Mouse (Mus musculus): ENCODE results near the gene Psme2. TPM values are rescaled to one million over a fixed set of nuclear protein-coding genes. Genes with fewer than 3 reads are reported as not detected.

Psme2 gene
- total and polyA plus RNA-seq, 2 experiments from 2014 or later = 69.6 to 184 TPM

DNA sequence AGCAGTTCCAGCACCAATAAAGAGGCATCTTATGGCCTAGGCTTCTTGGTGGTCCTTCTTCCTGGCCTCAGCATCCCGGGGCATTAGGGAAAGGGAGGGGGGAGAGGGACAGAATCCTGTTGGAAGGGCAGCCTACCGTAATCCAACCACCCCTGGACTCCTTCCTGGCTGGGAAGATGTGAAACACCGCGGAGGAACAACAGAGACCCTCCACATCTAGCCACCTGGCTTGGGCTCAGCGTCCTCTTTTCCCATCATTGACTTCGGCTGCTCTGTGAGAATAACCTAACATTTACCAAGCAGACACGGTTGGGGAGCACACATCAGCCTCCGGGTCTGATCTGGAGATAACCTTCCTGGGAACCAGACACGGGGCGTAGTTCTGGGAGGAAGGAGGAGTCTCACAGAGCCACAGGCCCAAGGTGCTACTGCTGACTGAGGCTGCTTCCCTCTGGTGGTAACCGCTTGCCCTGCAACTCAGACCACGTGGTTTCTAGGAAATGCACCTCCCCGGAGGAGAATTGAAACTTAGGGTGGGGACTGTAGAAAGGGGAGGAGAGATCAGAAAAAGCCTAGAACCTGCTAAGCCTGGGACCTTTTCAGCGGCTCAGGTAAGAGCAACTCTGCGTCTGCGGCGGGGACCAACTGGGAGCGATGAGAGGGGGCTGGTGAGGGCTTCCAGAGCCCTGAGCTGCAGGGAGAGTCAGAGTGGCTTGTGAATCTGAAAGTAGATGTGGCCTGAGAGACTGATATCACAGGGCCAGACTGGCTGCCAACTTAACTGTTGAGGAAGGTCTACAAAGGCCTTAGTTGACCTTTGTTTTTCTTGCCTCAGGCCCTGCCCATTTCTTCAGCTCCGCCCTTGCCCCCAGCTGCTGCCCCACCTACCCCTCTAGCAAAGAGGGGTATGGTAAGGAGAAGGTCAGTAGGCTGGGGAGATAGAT lies 13.0 kb upstream of the Psme2 start:
- Histone ChIP-seq H3K9ac (replicated peaks; ENCODE audit: low read length, poor library complexity, severe bottlenecking) (peak overlapping the region; percentile 51; the same call in 1 of the 2 replicates), H3K27ac (ENCODE audit: low read depth, low read length) (peak overlapping the region; percentile 68), H3K27me3 (ENCODE audit: insufficient read depth, low read length) (no peaks in the 10 kb centered on the region), H3K4me3 (ENCODE audit: low read depth, low read length) (peak overlapping the region; percentile 29), H3K4me1 (ENCODE audit: insufficient read depth, low read length) (no peaks in the 10 kb centered on the region), H3K4me2 (ENCODE audit: low read depth, low read length, poor library complexity, severe bottlenecking) (peak overlapping the region; percentile 52), H3K9me3 (ENCODE audit: low read length) (no peaks in the 10 kb centered on the region), H3K36me3 (ENCODE audit: insufficient read depth, low read length) (peaks cover 73% of the 10 kb centered on the region)
- WGBS = 18% methylated on average over 19 of the region's 19 CpGs
- ATAC-seq (ENCODE audit: low FRiP score) = peak; percentile 90
- TF ChIP-seq CTCF (IDR thresholded peaks at IDR 0.05) = peak; percentile 95
- peak; percentile 91 for DNase-seq (ENCODE audit: low spot score)

DNA sequence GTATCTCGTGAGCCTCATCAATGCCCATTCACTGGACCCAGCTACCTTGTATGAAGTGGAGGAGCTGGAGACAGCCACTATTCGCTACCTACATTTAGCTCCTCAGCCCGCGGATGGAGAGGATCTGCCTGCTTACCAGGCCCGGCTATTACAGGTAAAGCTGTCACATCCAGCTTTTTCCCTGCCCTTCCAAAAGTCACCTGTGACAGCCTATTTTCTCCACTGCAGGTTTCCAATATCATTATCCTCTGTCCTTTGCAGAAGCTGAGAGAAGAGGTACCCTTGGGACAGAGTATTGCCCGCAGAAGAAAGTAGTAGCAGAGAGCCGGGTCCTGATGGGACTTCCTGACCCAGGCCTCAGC lies 12.3 kb upstream of the Psme2 start, which contains the start of gene Irf9:
TSS of gene Irf9 (plus strand) at position 301 of the 362 bp plus-strand sequence.
- H3K9me3 ChIP-seq (ENCODE audit: low read length) = no peaks in the 10 kb centered on the region
- peak within 1 kb of the TSS; percentile 51; the same call in 1 of the 2 replicates for H3K9ac ChIP-seq (replicated peaks; ENCODE audit: low read length, poor library complexity, severe bottlenecking)
- ATAC-seq (ENCODE audit: low FRiP score) (no peak), DNase-seq (ENCODE audit: low spot score) (no peak)
- 88% methylated on average over 7 of the region's 7 CpGs for WGBS
- H3K4me2 ChIP-seq (ENCODE audit: low read depth, low read length, poor library complexity, severe bottlenecking) = peak within 1 kb of the TSS; percentile 52
- H3K36me3 ChIP-seq (ENCODE audit: insufficient read depth, low read length) = peaks cover 73% of the 10 kb centered on the region
- H3K4me1 ChIP-seq (ENCODE audit: insufficient read depth, low read length) = no peaks in the 10 kb centered on the region
- peak within 1 kb of the TSS; percentile 68 for H3K27ac ChIP-seq (ENCODE audit: low read depth, low read length)
- TF ChIP-seq CTCF (IDR thresholded peaks at IDR 0.05) = no peak
- H3K4me3 ChIP-seq (ENCODE audit: low read depth, low read length) = peak within 1 kb of the TSS; percentile 29
- no peaks in the 10 kb centered on the region for H3K27me3 ChIP-seq (ENCODE audit: insufficient read depth, low read length)

DNA sequence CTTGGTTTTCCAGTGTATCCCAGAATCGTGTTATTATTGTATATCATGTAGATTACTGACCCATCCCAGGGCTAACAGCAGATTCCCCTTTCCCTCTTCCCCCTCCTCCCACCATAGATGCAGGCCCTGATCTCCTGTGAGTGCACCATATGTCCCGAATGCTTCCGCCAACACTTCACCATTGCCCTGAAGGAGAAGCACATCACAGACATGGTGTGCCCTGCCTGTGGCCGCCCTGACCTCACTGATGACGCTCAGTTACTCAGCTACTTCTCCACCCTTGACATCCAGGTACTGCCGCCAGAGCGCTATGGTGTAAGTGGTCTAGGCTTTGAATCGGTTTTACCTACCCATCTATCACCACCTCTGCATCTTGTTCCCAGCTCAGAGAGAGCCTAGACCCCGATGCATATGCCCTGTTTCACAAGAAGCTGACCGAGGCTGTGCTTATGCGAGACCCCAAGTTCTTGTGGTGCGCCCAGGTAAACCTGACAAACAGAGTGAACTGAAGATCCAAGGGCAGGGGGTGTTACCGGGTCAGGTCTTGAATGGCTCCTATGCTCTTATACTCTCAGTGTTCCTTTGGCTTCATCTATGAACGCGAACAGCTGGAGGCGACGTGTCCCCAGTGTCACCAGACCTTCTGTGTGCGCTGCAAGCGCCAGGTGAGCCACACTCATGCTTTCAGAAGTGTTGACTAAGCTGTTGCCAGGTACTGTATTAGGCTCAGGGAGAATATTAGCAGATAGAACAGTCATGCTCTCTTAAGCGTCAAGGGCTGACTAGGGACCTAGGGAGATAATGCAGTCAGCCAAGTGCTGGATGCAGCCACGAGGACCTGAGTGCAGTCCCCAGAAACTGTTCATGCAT lies 7.8 kb upstream of the Psme2 start:
- WGBS = 94% methylated on average over 21 of the region's 21 CpGs
- H3K9me3 ChIP-seq (ENCODE audit: low read length) = no peaks in the 10 kb centered on the region
- H3K9ac ChIP-seq (replicated peaks; ENCODE audit: low read length, poor library complexity, severe bottlenecking) = no peak overlapping the region
- ATAC-seq (ENCODE audit: low FRiP score) = no peak
- peaks cover 83% of the 10 kb centered on the region for H3K36me3 ChIP-seq (ENCODE audit: insufficient read depth, low read length)
- no peak overlapping the region for H3K4me2 ChIP-seq (ENCODE audit: low read depth, low read length, poor library complexity, severe bottlenecking)
- no peaks in the 10 kb centered on the region for H3K27me3 ChIP-seq (ENCODE audit: insufficient read depth, low read length)
- no peak for TF ChIP-seq CTCF (IDR thresholded peaks at IDR 0.05)
- H3K4me1 ChIP-seq (ENCODE audit: insufficient read depth, low read length) = no peaks in the 10 kb centered on the region
- no peak overlapping the region for H3K27ac ChIP-seq (ENCODE audit: low read depth, low read length)
- no peak for DNase-seq (ENCODE audit: low spot score)
- H3K4me3 ChIP-seq (ENCODE audit: low read depth, low read length) = no peak overlapping the region

DNA sequence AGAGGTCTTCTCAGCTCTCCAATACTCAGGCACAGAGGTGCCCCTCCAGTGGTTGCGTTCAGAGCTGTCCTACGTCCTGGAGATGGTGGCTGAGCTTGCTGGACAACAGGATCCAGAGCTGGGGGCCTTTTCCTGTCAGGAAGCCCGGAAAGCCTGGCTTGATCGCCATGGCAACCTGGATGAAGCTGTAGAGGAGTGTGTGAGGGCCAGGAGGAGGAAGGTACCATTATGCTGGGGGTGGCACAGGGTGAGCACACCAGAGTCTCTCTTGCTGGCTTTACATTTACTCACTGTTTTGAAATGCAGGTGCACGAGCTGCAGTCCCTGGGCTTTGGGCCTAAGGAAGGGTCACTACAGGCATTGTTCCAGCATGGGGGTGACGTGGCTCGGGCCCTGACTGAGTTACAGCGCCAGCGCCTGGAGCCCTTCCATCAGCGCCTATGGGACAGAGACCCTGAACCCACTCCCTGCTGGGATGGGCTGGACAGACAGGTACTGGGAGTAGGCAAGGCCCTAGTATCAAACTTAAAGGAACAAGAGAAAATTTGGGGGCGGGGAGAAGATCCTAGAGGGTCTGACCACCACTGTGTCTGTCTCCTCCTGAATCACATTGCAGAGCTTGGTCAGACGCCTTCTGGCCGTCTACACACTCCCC lies 5.2 kb upstream of the Psme2 start:
- peaks cover 58% of the 10 kb centered on the region for H3K36me3 ChIP-seq (ENCODE audit: insufficient read depth, low read length)
- 64% methylated on average over 13 of the region's 13 CpGs for WGBS
- H3K27ac ChIP-seq (ENCODE audit: low read depth, low read length) = no peak overlapping the region

DNA sequence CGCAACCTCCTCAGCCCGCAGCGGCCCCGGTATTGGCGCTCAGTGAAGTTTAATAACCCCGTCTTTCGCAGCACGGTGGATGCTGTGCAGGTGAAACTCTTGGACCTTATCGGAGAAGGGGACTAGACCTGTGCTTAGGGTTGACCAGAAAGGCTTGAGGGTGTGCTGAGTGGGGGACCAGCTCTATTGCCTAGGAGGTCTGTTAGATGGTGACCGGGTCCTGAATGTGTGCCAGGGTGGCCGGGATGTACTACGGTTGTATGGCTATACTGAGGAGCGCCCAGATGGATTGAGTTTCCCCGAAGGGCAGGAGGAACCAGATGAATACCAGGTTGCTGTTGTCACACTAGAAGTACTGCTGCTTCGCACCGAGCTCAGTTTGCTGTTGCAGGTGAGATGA lies 1.3 kb upstream of the Psme2 start:
- ATAC-seq (ENCODE audit: low FRiP score) = no peak
- Histone ChIP-seq H3K4me2 (ENCODE audit: low read depth, low read length, poor library complexity, severe bottlenecking) (peak overlapping the region; percentile 94), H3K9ac (replicated peaks; ENCODE audit: low read length, poor library complexity, severe bottlenecking) (peak overlapping the region; percentile 83), H3K9me3 (ENCODE audit: low read length) (no peaks in the 10 kb centered on the region), H3K36me3 (ENCODE audit: insufficient read depth, low read length) (peaks cover 40% of the 10 kb centered on the region), H3K4me1 (ENCODE audit: insufficient read depth, low read length) (peaks cover 9% of the 10 kb centered on the region; the same call in 1 of the 2 replicates), H3K4me3 (ENCODE audit: low read depth, low read length) (peak overlapping the region; percentile 80), H3K27ac (ENCODE audit: low read depth, low read length) (peak overlapping the region; percentile 84), H3K27me3 (ENCODE audit: insufficient read depth, low read length) (no peaks in the 10 kb centered on the region)
- 7% methylated on average over 16 of the region's 16 CpGs for WGBS
- no peak for TF ChIP-seq CTCF (IDR thresholded peaks at IDR 0.05)
- no peak for DNase-seq (ENCODE audit: low spot score)

More for the DNA sequence above, 5.2 kb upstream of the Psme2 start:
- TF ChIP-seq CTCF (IDR thresholded peaks at IDR 0.05) = no peak
- no peak overlapping the region for H3K4me2 ChIP-seq (ENCODE audit: low read depth, low read length, poor library complexity, severe bottlenecking)
- ATAC-seq (ENCODE audit: low FRiP score) (no peak), DNase-seq (ENCODE audit: low spot score) (peak; percentile 55)
- no peak overlapping the region for H3K9ac ChIP-seq (replicated peaks; ENCODE audit: low read length, poor library complexity, severe bottlenecking)
- peaks cover 9% of the 10 kb centered on the region; the same call in 1 of the 2 replicates for H3K4me1 ChIP-seq (ENCODE audit: insufficient read depth, low read length)
- H3K9me3 ChIP-seq (ENCODE audit: low read length) = no peaks in the 10 kb centered on the region
- no peak overlapping the region for H3K4me3 ChIP-seq (ENCODE audit: low read depth, low read length)
- no peaks in the 10 kb centered on the region for H3K27me3 ChIP-seq (ENCODE audit: insufficient read depth, low read length)
